Mouse (Mus musculus): ENCODE results near the gene Map1lc3b.

GRCm38 (mm10) chr8:121550056-121550455 is 40.1 kb upstream of the Map1lc3b start:
- TF ChIP-seq CTCF (IDR thresholded peaks at IDR 0.05; ENCODE audit: control insufficient read depth, insufficient read depth, low read length) (no peak), POLR2A (IDR thresholded peaks at IDR 0.05; ENCODE audit: borderline replicate concordance, control insufficient read depth, low read depth, low read length) (no peak)

Measured in bone marrow, adult 2 months (tissue).